Mouse (Mus musculus): ENCODE measurements around the gene Casp14.

DNA sequence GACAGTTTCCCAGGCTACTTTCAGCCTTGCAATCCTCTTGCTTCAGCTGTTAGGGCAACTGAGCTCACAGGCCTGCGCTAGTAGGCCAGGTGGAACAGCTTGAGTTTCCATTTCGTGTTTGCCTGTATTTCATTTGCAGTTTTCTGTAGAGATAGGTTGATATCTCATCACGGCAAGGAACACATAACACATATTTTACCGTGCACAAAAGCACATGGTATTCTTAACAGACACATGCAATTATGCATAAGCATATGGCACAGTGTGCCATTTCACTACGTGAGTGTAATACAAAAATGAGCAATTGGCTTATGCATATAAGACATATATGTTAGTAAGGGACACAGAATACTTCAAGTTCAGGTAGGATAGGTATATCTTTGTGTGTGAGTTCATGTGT is 9.8 kb upstream of the Casp14 start:
- TF ChIP-seq MAX (IDR thresholded peaks at IDR 0.05; ENCODE audit: low read depth) (no peak), POLR2AphosphoS2 (IDR thresholded peaks at IDR 0.05; ENCODE audit: insufficient read length, low read depth) (no peak)

All from myocyte (in vitro differentiated cells).